Mouse (Mus musculus) heart, postnatal 0 days (tissue): ENCODE data around the gene Olfr629. TPM values are rescaled to one million over a fixed set of nuclear protein-coding genes. Genes with fewer than 3 reads are reported as not detected.
"Not testable (repeated sequence)": the region's sequence is repeated elsewhere in the genome, so short reads cannot be mapped to it uniquely, and the experiment has no call there.

Experiments
- ATAC-seq: fragments of 200-750 bp; cut with Nextera tagmentation; 2 replicates; pipeline ENCODE4 v1.8.0; 2017; ENCODE audit warnings: low read depth, moderate number of reproducible peaks, moderate library complexity; ENCODE audit not compliant: insufficient read depth
- DNase-seq: peaks from one replicate; pipeline ENCODE4 v3.0.0-alpha.2; 2016; ENCODE audit warnings: low spot score
- H3K27ac ChIP-seq: fragments of 300-500 bp; sonication (generic); 2 replicates; pipeline ENCODE4 v1.5.1; 2014; ENCODE audit warnings: low read depth, mild to moderate bottlenecking
- H3K27me3 ChIP-seq: fragments of 300-500 bp; sonication (generic); 2 replicates; pipeline ENCODE4 v1.6.1; 2014; ENCODE audit warnings: low read length, mixed read lengths; ENCODE audit not compliant: control insufficient read depth, insufficient read depth
- H3K36me3 ChIP-seq: fragments of 300-500 bp; sonication (generic); replicated peaks from 2 replicates; pipeline ENCODE4 v1.6.1; 2014; ENCODE audit warnings: low read length, mixed read lengths; ENCODE audit not compliant: control insufficient read depth, insufficient read depth
- H3K4me1 ChIP-seq: fragments of 300-500 bp; sonication (generic); 2 replicates; pipeline ENCODE4 v1.6.1; 2014; ENCODE audit warnings: antibody characterized with exemption; ENCODE audit not compliant: control insufficient read depth, insufficient read depth
- H3K4me2 ChIP-seq: fragments of 300-500 bp; sonication (generic); 2 replicates; pipeline ENCODE4 v1.6.1; 2014; ENCODE audit warnings: low read depth, mild to moderate bottlenecking, low read length, moderate library complexity
- H3K4me3 ChIP-seq: fragments of 300-500 bp; sonication (generic); 2 replicates; pipeline ENCODE4 v1.5.1; 2014; ENCODE audit warnings: low read depth, low read length
- H3K9ac ChIP-seq: fragments of 300-500 bp; sonication (generic); replicated peaks from 2 replicates; pipeline ENCODE4 v1.6.1; 2014; ENCODE audit warnings: low read depth, low read length, mixed read lengths
- H3K9me3 ChIP-seq: fragments of 300-500 bp; sonication (generic); replicated peaks from 2 replicates; pipeline ENCODE4 v1.6.1; 2016; ENCODE audit warnings: low read length; ENCODE audit not compliant: control insufficient read depth
- CTCF ChIP-seq: IDR thresholded peaks from 2 replicates; pipeline ENCODE4 v1.5.1; 2016; ENCODE audit warnings: antibody characterized with exemption, control low read depth, low read depth
- EP300 ChIP-seq: IDR thresholded peaks from 2 replicates; pipeline ENCODE4 v1.6.1; 2016; ENCODE audit warnings: antibody characterized with exemption, low read depth
- WGBS: fragments of 180-500 bp; shearing (Covaris S2); extraction: QIAGEN DNeasy Blood & Tissue Kit; methylation state at CpG from one replicate; pipeline ENCODE4 v1.1.7; 2014; 5-methylcytosine and 5-hydroxymethylcytosine counted together
- polyA plus RNA-seq: library from polyadenylated mRNA; unstranded; fragments of >200 nt; fragmentation: Nextera tagmentation; extraction: Ambion mirVana; gene quantifications from 2 replicates; pipeline ENCODE4 v1.2.1, GENCODE M21; 2015
- total RNA-seq: library from RNA; depleted of rRNA; stranded (reverse); fragments of >200 nt; gene quantifications from 2 replicates; pipeline ENCODE4 v1.2.3, GENCODE M21; 2014; ENCODE audit warnings: low replicate concordance; rRNA removed

The Olfr629 gene
- not detected in 2 replicates for total RNA-seq
- polyA plus RNA-seq = not detected in 2 replicates

- Histone ChIP-seq H3K27me3 (no peaks in the 10 kb centered on the region), H3K36me3 (no peaks in the 10 kb centered on the region), H3K27ac (no peak within 1 kb of the TSS), H3K9me3 (no peaks in the 10 kb centered on the region), H3K9ac (no peak within 1 kb of the TSS), H3K4me1 (no peaks in the 10 kb centered on the region), H3K4me3 (no peak within 1 kb of the TSS), H3K4me2 (no peak within 1 kb of the TSS)
- 67% methylated on average over 2 of the region's 2 CpGs for WGBS
- TF ChIP-seq CTCF (no peak), EP300 (no peak)
- ATAC-seq (no peak), DNase-seq (no peak)
These were observed at the start of gene Olfr629 for GRCm38 (mm10) chr7:103744843-103745242. Gene Olfr629, minus strand, starts transcription at chr7:103744943.

GRCm38 (mm10) chr7:103792669-103793388 is 48.1 kb upstream of the Olfr629 start:
- Histone ChIP-seq H3K27ac (no peak overlapping the region), H3K4me1 (no peaks in the 10 kb centered on the region), H3K4me2 (no peak overlapping the region), H3K27me3 (no peaks in the 10 kb centered on the region), H3K36me3 (no peaks in the 10 kb centered on the region), H3K9me3 (no peaks in the 10 kb centered on the region), H3K9ac (no peak overlapping the region), H3K4me3 (no peak overlapping the region)
- 21% methylated on average over 4 of the region's 4 CpGs for WGBS
- ATAC-seq = no peak
- TF ChIP-seq EP300 = no peak
- no peak for TF ChIP-seq CTCF
- no peak for DNase-seq

GRCm38 (mm10) chr7:103791721-103792120 is 47.0 kb upstream of the Olfr629 start, which contains the start of gene Olfr67:
Gene Olfr67, minus strand, starts transcription at chr7:103791821.
- no peak within 1 kb of the TSS for H3K4me3 ChIP-seq
- DNase-seq (no peak), ATAC-seq (no peak)
- H3K27me3 ChIP-seq = no peaks in the 10 kb centered on the region
- no peaks in the 10 kb centered on the region for H3K4me1 ChIP-seq
- H3K9ac ChIP-seq = no peak within 1 kb of the TSS
- no peaks in the 10 kb centered on the region for H3K36me3 ChIP-seq
- H3K9me3 ChIP-seq = no peaks in the 10 kb centered on the region
- H3K4me2 ChIP-seq = no peak within 1 kb of the TSS
- TF ChIP-seq CTCF (no peak), EP300 (no peak)
- 50% methylated on average over 3 of the region's 3 CpGs for WGBS
- no peak within 1 kb of the TSS for H3K27ac ChIP-seq

- WGBS = 64% methylated on average over 3 of the region's 3 CpGs
These were observed 34.9 kb upstream of the Olfr629 start, which contains the start of gene Olfr68 for GRCm38 (mm10) chr7:103779598-103779997. Gene Olfr68, minus strand, starts transcription at chr7:103779698.

GRCm38 (mm10) chr7:103777652-103778051 is 32.9 kb upstream of the Olfr629 start:
- not testable (repeated sequence) for ATAC-seq, H3K4me2 ChIP-seq, H3K36me3 ChIP-seq, H3K9me3 ChIP-seq, H3K4me3 ChIP-seq, H3K27ac ChIP-seq, H3K27me3 ChIP-seq, DNase-seq, H3K4me1 ChIP-seq, H3K9ac ChIP-seq
- WGBS = 45% methylated on average over 3 of the region's 4 CpGs

More at GRCm38 (mm10) chr7:103779598-103779997, 34.9 kb upstream of the Olfr629 start, which contains the start of gene Olfr68:
- no peak for ATAC-seq
- Histone ChIP-seq H3K9ac (no peak within 1 kb of the TSS), H3K27ac (no peak within 1 kb of the TSS), H3K27me3 (no peaks in the 10 kb centered on the region), H3K4me3 (no peak within 1 kb of the TSS), H3K4me1 (no peaks in the 10 kb centered on the region), H3K36me3 (no peaks in the 10 kb centered on the region), H3K4me2 (no peak within 1 kb of the TSS), H3K9me3 (no peaks in the 10 kb centered on the region)
- DNase-seq = no peak
- TF ChIP-seq EP300 (no peak), CTCF (no peak)

- WGBS = 66% methylated on average over 2 of the region's 2 CpGs
- Histone ChIP-seq H3K4me2 (no peak within 1 kb of the TSS), H3K9ac (no peak within 1 kb of the TSS), H3K4me3 (no peak within 1 kb of the TSS), H3K27ac (no peak within 1 kb of the TSS), H3K4me1 (no peaks in the 10 kb centered on the region), H3K36me3 (no peaks in the 10 kb centered on the region), H3K27me3 (no peaks in the 10 kb centered on the region), H3K9me3 (no peaks in the 10 kb centered on the region)
- no peak for ATAC-seq
- TF ChIP-seq EP300 = no peak
- no peak for TF ChIP-seq CTCF
- DNase-seq = no peak
These were observed 26.8 kb upstream of the Olfr629 start, which contains the start of gene Olfr69 for GRCm38 (mm10) chr7:103771494-103771893. Gene Olfr69, minus strand, starts transcription at chr7:103771594.

GRCm38 (mm10) chr7:103767687-103768086 is 22.9 kb upstream of the Olfr629 start:
- H3K9ac ChIP-seq = not testable (repeated sequence)

GRCm38 (mm10) chr7:103762212-103762611 is 17.5 kb upstream of the Olfr629 start:
- H3K9me3 ChIP-seq, H3K4me2 ChIP-seq, H3K4me1 ChIP-seq, DNase-seq, H3K27ac ChIP-seq, H3K9ac ChIP-seq, H3K36me3 ChIP-seq, ATAC-seq, H3K4me3 ChIP-seq, H3K27me3 ChIP-seq: not testable (repeated sequence)
- WGBS = 74% methylated on average over 6 of the region's 6 CpGs

More at GRCm38 (mm10) chr7:103767687-103768086, 22.9 kb upstream of the Olfr629 start:
- H3K27me3 ChIP-seq, DNase-seq, H3K4me2 ChIP-seq, H3K36me3 ChIP-seq, H3K4me1 ChIP-seq, H3K27ac ChIP-seq, H3K9me3 ChIP-seq, H3K4me3 ChIP-seq, ATAC-seq: not testable (repeated sequence)
- 59% methylated on average over 6 of the region's 6 CpGs for WGBS
